ENCODE assay signal across 8 mouse cellular contexts in genomic region chr11:109504977-109505376, GRCm38 (mm10). TPM values are rescaled to one million over a fixed set of nuclear protein-coding genes. Genes with fewer than 3 reads are reported as not detected.
A peak's percentile ranks its signal among the peaks of the same experiment; 100 is the strongest.
DNase-seq lines count a peak whose midpoint lies in the region; ATAC-seq lines count a peak whose summit lies in the region.

No protein-coding gene starts in this region.

- WGBS in liver, embryonic 16.5 days (ENCODE audit: insufficient replicate concordance): 63% methylated on average over 9 of the region's 9 CpGs
- 83% methylated on average over 9 of the region's 9 CpGs for WGBS in forebrain, embryonic 11.5 days

- no peaks in the 10 kb centered on the region for H3K4me1 ChIP-seq in liver, embryonic 16.5 days (ENCODE audit: control insufficient read depth, low read depth, low read length)
- no peaks in the 10 kb centered on the region for H3K4me1 ChIP-seq in forebrain, embryonic 11.5 days (replicated peaks; ENCODE audit: control insufficient read depth, insufficient read depth, low read length)

- no peaks in the 10 kb centered on the region for H3K27me3 ChIP-seq in liver, embryonic 16.5 days (ENCODE audit: control insufficient read depth, insufficient read depth, low read depth, low read length)
- no peaks in the 10 kb centered on the region for H3K27me3 ChIP-seq in forebrain, embryonic 11.5 days (ENCODE audit: control insufficient read depth, insufficient read depth, low read length)

- H3K9ac ChIP-seq in liver, embryonic 16.5 days (ENCODE audit: low read depth, low read length): no peak overlapping the region
- H3K9ac ChIP-seq in forebrain, embryonic 11.5 days (ENCODE audit: low read length): no peak overlapping the region

- no peaks in the 10 kb centered on the region for H3K36me3 ChIP-seq in liver, embryonic 16.5 days (ENCODE audit: control insufficient read depth, insufficient read depth)
- H3K36me3 ChIP-seq in forebrain, embryonic 11.5 days (ENCODE audit: control insufficient read depth, insufficient read depth, low read length): no peaks in the 10 kb centered on the region

- H3K4me3 ChIP-seq in liver, embryonic 16.5 days (ENCODE audit: low read depth, low read length): no peak overlapping the region
- H3K4me3 ChIP-seq in forebrain, embryonic 11.5 days (ENCODE audit: low read depth, low read length): no peak overlapping the region

- H3K4me2 ChIP-seq in liver, embryonic 16.5 days (ENCODE audit: low read depth, low read length): no peak overlapping the region
- no peak overlapping the region for H3K4me2 ChIP-seq in forebrain, embryonic 11.5 days (ENCODE audit: low read depth, low read length, severe bottlenecking)

- no peak overlapping the region for H3K27ac ChIP-seq in liver, embryonic 16.5 days (ENCODE audit: low read length)
- no peak overlapping the region for H3K27ac ChIP-seq in forebrain, embryonic 11.5 days (ENCODE audit: low read depth, low read length)

- 0 out of 2 replicates have a peak, but pooled peaks have one; percentile 19 for ATAC-seq in liver, embryonic 16.5 days (ENCODE audit: low read depth)
- no peak for ATAC-seq in forebrain, embryonic 11.5 days (replicated peaks; ENCODE audit: low FRiP score)

- H3K9me3 ChIP-seq in liver, embryonic 16.5 days (replicated peaks; ENCODE audit: control insufficient read depth, low read length): no peaks in the 10 kb centered on the region
- H3K9me3 ChIP-seq in forebrain, embryonic 11.5 days (ENCODE audit: control insufficient read depth, low read length): no peaks in the 10 kb centered on the region

- no peak for DNase-seq in liver
- peak; percentile 77 to 80 for DNase-seq in adrenal gland, postnatal 36 days
- DNase-seq in gastrocnemius, adult 8-10 months (ENCODE audit: low spot score in 2 of 2): peak; percentile 10 to 36
- peak; percentile 25 for DNase-seq in retina, adult 2 months (ENCODE audit: low read depth, low spot score)
- DNase-seq in forebrain, embryonic 11.5 days (ENCODE audit: low spot score): no peak
- DNase-seq in B cell, adult 2 months: no peak
- no peak for DNase-seq in frontal cortex, postnatal 10 days (ENCODE audit: low spot score in 2 of 2)

RNA-seq across cellular contexts. Expression of gene Slc16a6, which starts 31.6 kb away (rescaled TPM):
- polyA plus RNA-seq in liver, embryonic 16.5 days (2015; fragmentation: Nextera tagmentation; extraction: Ambion mirVana): 32.0 and 33.4 TPM in 2 replicates
- 1 to 10 TPM in 1 of 2 experiments, under 1 TPM in 1; 0.43 to 1.5 TPM for total RNA-seq in adrenal gland, postnatal 36 days (2021)
- total RNA-seq in gastrocnemius, adult 8-10 months (2022): 1 to 10 TPM; 2.9 to 5.7 (median 4.0) TPM
- 4.8 and 6.0 TPM in 2 replicates for polyA plus RNA-seq in forebrain, embryonic 11.5 days (2014; fragmentation: Nextera tagmentation; extraction: Ambion mirVana)

RNA-seq across cellular contexts. Expression of gene Arsg, which starts 31.8 kb away (rescaled TPM):
- 3.2 and 3.8 TPM in 2 replicates for polyA plus RNA-seq in liver, embryonic 16.5 days (2015; fragmentation: Nextera tagmentation; extraction: Ambion mirVana)
- 1 to 10 TPM; 5.3 to 7.1 TPM for total RNA-seq in adrenal gland, postnatal 36 days (2021)
- 1 to 10 TPM; 1.1 to 1.8 (median 1.2) TPM for total RNA-seq in gastrocnemius, adult 8-10 months (2022)
- 2.7 and 3.2 TPM in 2 replicates for polyA plus RNA-seq in forebrain, embryonic 11.5 days (2014; fragmentation: Nextera tagmentation; extraction: Ambion mirVana)

Comparison
In these comparisons a context has a peak if more than half of its experiments do, and no peak if none do; other contexts are left out.
1. DNase-seq: peak in adrenal gland, postnatal 36 days (2 of 2), gastrocnemius, adult 8-10 months (2 of 2) and retina, adult 2 months (single experiment); none in liver (single experiment), forebrain, embryonic 11.5 days (single experiment), B cell, adult 2 months (0 of 2) and frontal cortex, postnatal 10 days (0 of 2).